Mouse (Mus musculus) liver, adult 2 months (tissue): Measurements from ENCODE around the gene Pip4k2a.

Experiments
- CTCF ChIP-seq: fragments of 200-500 bp; IDR thresholded peaks from 2 replicates; pipeline ENCODE4 v1.5.1; 2011; ENCODE audit warnings: low read depth, low read length, control low read depth
- POLR2A ChIP-seq: fragments of 200-500 bp; IDR thresholded peaks from 2 replicates; pipeline ENCODE4 v1.6.1; 2011; ENCODE audit warnings: low read length, control low read depth; ENCODE audit not compliant: insufficient read depth; ENCODE audit errors: extremely low read depth

GRCm38 (mm10) chr2:18848074-18848629, 149.8 kb downstream of the Pip4k2a start:
- TF ChIP-seq CTCF (no peak), POLR2A (no peak)
